Mouse (Mus musculus) right cerebral cortex, postnatal 36 days (tissue): ENCODE measurements around the gene Emilin2.
A peak's percentile ranks its signal among the peaks of the same experiment; 100 is the strongest.

Experiments used
- DNase-seq, 2 experiments: peaks; one replicate each; pipeline ENCODE4 v3.0.0; 2022; ENCODE audit warnings: low spot score in 2 of 2, mixed read lengths in 1 of 2

The Emilin2 gene

GRCm38 (mm10) chr17:71265336-71266051 is 46.3 kb downstream of the Emilin2 start:
- no peak for DNase-seq

GRCm38 (mm10) chr17:71264739-71265138 is 47.0 kb downstream of the Emilin2 start:
- DNase-seq = no peak

- DNase-seq = no peak
Observed at GRCm38 (mm10) chr17:71263136-71263535, 48.6 kb downstream of the Emilin2 start.

GRCm38 (mm10) chr17:71260658-71261057 is 51.1 kb downstream of the Emilin2 start:
- no peak for DNase-seq

GRCm38 (mm10) chr17:71259727-71260126 is 52.1 kb downstream of the Emilin2 start:
- no peak for DNase-seq

GRCm38 (mm10) chr17:71256806-71257536 is 54.8 kb downstream of the Emilin2 start:
- no peak for DNase-seq

- DNase-seq = no peak
Observed at GRCm38 (mm10) chr17:71256068-71256615, 55.6 kb downstream of the Emilin2 start.

GRCm38 (mm10) chr17:71254736-71255135 is 57.0 kb downstream of the Emilin2 start:
- no peak for DNase-seq

- no peak for DNase-seq
Observed at GRCm38 (mm10) chr17:71254106-71254505, 57.7 kb downstream of the Emilin2 start.

- no peak for DNase-seq
Observed at GRCm38 (mm10) chr17:71253391-71253790, 58.4 kb downstream of the Emilin2 start.

- DNase-seq = no peak
Observed at GRCm38 (mm10) chr17:71252101-71252500, 59.7 kb downstream of the Emilin2 start.

- DNase-seq = no peak
Observed at GRCm38 (mm10) chr17:71251601-71252001, 60.2 kb downstream of the Emilin2 start.

- DNase-seq = peak; percentile 37 to 64
Observed at GRCm38 (mm10) chr17:71250819-71251600, 60.8 kb downstream of the Emilin2 start.

- DNase-seq = no peak
Observed at GRCm38 (mm10) chr17:71250046-71250445, 61.7 kb downstream of the Emilin2 start.

GRCm38 (mm10) chr17:71248963-71249362 is 62.8 kb downstream of the Emilin2 start:
- DNase-seq = peak; percentile 36 to 58

- no peak for DNase-seq
Observed at GRCm38 (mm10) chr17:71246022-71246421, 65.8 kb downstream of the Emilin2 start.

GRCm38 (mm10) chr17:71245133-71245532 is 66.6 kb downstream of the Emilin2 start:
- DNase-seq = no peak

GRCm38 (mm10) chr17:71242666-71243065 is 69.1 kb downstream of the Emilin2 start:
- DNase-seq = no peak

GRCm38 (mm10) chr17:71240811-71241210 is 71.0 kb downstream of the Emilin2 start:
- no peak for DNase-seq

GRCm38 (mm10) chr17:71238494-71238893 is 73.3 kb downstream of the Emilin2 start:
- no peak for DNase-seq

GRCm38 (mm10) chr17:71235229-71235958 is 76.4 kb downstream of the Emilin2 start:
- no peak for DNase-seq
